Mouse (Mus musculus): Measurements from ENCODE around the gene Kcnk10.

GRCm38 (mm10) chr12:98452646-98453045 lies 125.5 kb downstream of the Kcnk10 start:
- TF ChIP-seq EP300 (IDR thresholded peaks at IDR 0.05; ENCODE audit: low read length) (no peak), MAFK (IDR thresholded peaks at IDR 0.05; ENCODE audit: insufficient replicate concordance, low read length) (no peak), CTCF (conservative IDR thresholded peaks at IDR 0.05 in 1 of 2, IDR thresholded peaks at IDR 0.05 in 1 of 2; ENCODE audit: low read depth in 2 of 2, low read length in 2 of 2) (no peak), KAT2A (IDR thresholded peaks at IDR 0.05; ENCODE audit: insufficient replicate concordance, low read length) (no peak), HCFC1 (IDR thresholded peaks at IDR 0.05; ENCODE audit: low read depth, low read length) (no peak), POLR2A (IDR thresholded peaks at IDR 0.05; ENCODE audit: low read depth, low read length) (no peak), CHD2 (IDR thresholded peaks at IDR 0.05; ENCODE audit: low read length) (no peak), E2F4 (IDR thresholded peaks at IDR 0.05; ENCODE audit: insufficient replicate concordance, low read depth, low read length) (no peak), USF1 (IDR thresholded peaks at IDR 0.05; ENCODE audit: low read depth, low read length) (no peak), JUND (conservative IDR thresholded peaks at IDR 0.05; ENCODE audit: low read depth, low read length) (no peak), RAD21 (IDR thresholded peaks at IDR 0.05; ENCODE audit: low read depth, low read length) (no peak)

Data from CH12.LX (cell line).